ENCODE assay signal across 8 mouse cellular contexts in genomic region chr10:97345347-97345746, GRCm38 (mm10).
DNase-seq lines count a peak whose midpoint lies in the region; ATAC-seq and TF ChIP-seq lines count a peak whose summit lies in the region.

No protein-coding gene starts in this region.

- H3K9ac ChIP-seq in CH12.LX (ENCODE audit: insufficient read depth, low read depth) = no peak overlapping the region
- H3K9ac ChIP-seq in forebrain, embryonic 11.5 days (ENCODE audit: low read length) = no peak overlapping the region

- no peaks in the 10 kb centered on the region for H3K36me3 ChIP-seq in CH12.LX (replicated peaks in 1 of 2; ENCODE audit: control insufficient read depth in 1 of 2, insufficient read depth in 1 of 2, low read length in 1 of 2)
- no peaks in the 10 kb centered on the region for H3K36me3 ChIP-seq in forebrain, embryonic 11.5 days (ENCODE audit: control insufficient read depth, insufficient read depth, low read length)

- WGBS in forebrain, embryonic 11.5 days = 37% methylated on average over 6 of the region's 6 CpGs

- dilution Hi-C loops in CH12.LX (cut with MboI; ENCODE audit: extremely low pct_ligation_motif_present, extremely low pct_unique_long_range_greater_than_20kb, low sequenced_read_pairs) = no loop called here

- peak; percentile 84 for TF ChIP-seq RAD21 in CH12.LX (IDR thresholded peaks at IDR 0.05; ENCODE audit: low read depth, low read length)

- peak overlapping the region; percentile 29; the same call in 1 of the 2 replicates for H3K4me2 ChIP-seq in CH12.LX (ENCODE audit: insufficient read depth, low read depth, poor library complexity, severe bottlenecking)
- no peak overlapping the region for H3K4me2 ChIP-seq in forebrain, embryonic 11.5 days (ENCODE audit: low read depth, low read length, severe bottlenecking)

- H3K4me1 ChIP-seq in CH12.LX (ENCODE audit: control insufficient read depth in 1 of 2, insufficient read depth in 2 of 2) = peaks cover 0 to 6% of the 10 kb centered on the region in 2 experiments; a peak in 1 of 4 replicates
- no peaks in the 10 kb centered on the region for H3K4me1 ChIP-seq in forebrain, embryonic 11.5 days (replicated peaks; ENCODE audit: control insufficient read depth, insufficient read depth, low read length)

- no peak overlapping the region for H3K27ac ChIP-seq in CH12.LX (ENCODE audit: insufficient read depth, low read depth)
- H3K27ac ChIP-seq in forebrain, embryonic 11.5 days (ENCODE audit: low read depth, low read length) = no peak overlapping the region

- in situ Hi-C loops in CH12.LX (cut with MboI; ENCODE audit: low pct_ligation_motif_present, low pct_unique_long_range_greater_than_20kb, low sequenced_read_pairs) = loop anchor here (25.0 kb wide), 1 partner anchor 1208 kb away; the partner anchor contains the start of gene Gm5426

- ATAC-seq in forebrain, embryonic 11.5 days (replicated peaks; ENCODE audit: low FRiP score) = peak; percentile 74; the same call in 1 of the 2 replicates

- TF ChIP-seq CTCF in CH12.LX (conservative IDR thresholded peaks at IDR 0.05 in 1 of 2, IDR thresholded peaks at IDR 0.05 in 1 of 2; ENCODE audit: low read depth in 2 of 2, low read length in 2 of 2) = peak; percentile 81 to 88
- peak; percentile 93 for TF ChIP-seq CTCF in brain, embryonic 14.5 days (IDR thresholded peaks at IDR 0.05; ENCODE audit: borderline replicate concordance, extremely low read depth, insufficient read depth, insufficient read length)

- no peaks in the 10 kb centered on the region for H3K9me3 ChIP-seq in CH12.LX (replicated peaks; ENCODE audit: low read length)
- H3K9me3 ChIP-seq in forebrain, embryonic 11.5 days (ENCODE audit: control insufficient read depth, low read length) = no peaks in the 10 kb centered on the region

- no peak for TF ChIP-seq POLR2A in CH12.LX (IDR thresholded peaks at IDR 0.05; ENCODE audit: low read depth, low read length)
- no peak for TF ChIP-seq POLR2A in brain, embryonic 14.5 days (IDR thresholded peaks at IDR 0.05; ENCODE audit: borderline replicate concordance, extremely low read depth, insufficient read depth, insufficient read length, poor library complexity, severe bottlenecking)

- no peak for TF ChIP-seq EP300 in CH12.LX (IDR thresholded peaks at IDR 0.05; ENCODE audit: low read length)

- peak; percentile 74 for DNase-seq in CH12.LX (ENCODE audit: extremely low read depth)
- peak; percentile 88 for DNase-seq in brain, embryonic 14.5 days (ENCODE audit: low read depth)
- peak; percentile 86 for DNase-seq in forebrain, embryonic 11.5 days (ENCODE audit: low spot score)
- DNase-seq in heart, postnatal 4 days = peak; percentile 82
- DNase-seq in layer of hippocampus, adult 18-20 months (ENCODE audit: low spot score in 2 of 2) = peak; percentile 37 to 82
- peak; percentile 79 for DNase-seq in lung, postnatal 10 days
- peak; percentile 65 for DNase-seq in ovary, postnatal 36 days (ENCODE audit: low spot score)
- DNase-seq in thymus, postnatal 36 days = peak; percentile 56 to 69

- no peaks in the 10 kb centered on the region for H3K27me3 ChIP-seq in CH12.LX (replicated peaks)
- no peaks in the 10 kb centered on the region for H3K27me3 ChIP-seq in forebrain, embryonic 11.5 days (ENCODE audit: control insufficient read depth, insufficient read depth, low read length)

- no peaks in the 10 kb centered on the region for H3K79me2 ChIP-seq in CH12.LX (replicated peaks; ENCODE audit: control insufficient read depth, extremely low read depth, insufficient read depth, poor library complexity, severe bottlenecking)

- no peak overlapping the region for H3K4me3 ChIP-seq in CH12.LX (replicated peaks in 1 of 3; ENCODE audit: low read depth in 2 of 3, low read length in 2 of 3, poor library complexity in 1 of 3)
- H3K4me3 ChIP-seq in forebrain, embryonic 11.5 days (ENCODE audit: low read depth, low read length) = no peak overlapping the region

TF ChIP-seq in CH12.LX, 34 proteins besides CTCF, POLR2A, EP300 and RAD21:
- TF ChIP-seq ELF1 (IDR thresholded peaks at IDR 0.05; ENCODE audit: low read depth, low read length) (no peak), ZMIZ1 (IDR thresholded peaks at IDR 0.05; ENCODE audit: low read depth, low read length) (no peak), SMC3 (IDR thresholded peaks at IDR 0.05; ENCODE audit: low read depth, low read length) (peak; percentile 87), MAZ (IDR thresholded peaks at IDR 0.05; ENCODE audit: low read depth, low read length) (no peak), USF2 (conservative IDR thresholded peaks at IDR 0.05; ENCODE audit: low read depth, low read length) (no peak), MAX (IDR thresholded peaks at IDR 0.05; ENCODE audit: low read length) (0 out of 2 replicates have a peak, but pooled peaks have one; percentile 44), JUND (conservative IDR thresholded peaks at IDR 0.05; ENCODE audit: low read depth, low read length) (no peak), BHLHE40 (IDR thresholded peaks at IDR 0.05; ENCODE audit: low read depth, low read length) (no peak), POLR2AphosphoS2 (IDR thresholded peaks at IDR 0.05; ENCODE audit: low read depth, low read length) (no peak), CHD2 (IDR thresholded peaks at IDR 0.05; ENCODE audit: low read length) (no peak), ZC3H11A (IDR thresholded peaks at IDR 0.05; ENCODE audit: low read depth, low read length) (peak; percentile 38)
TF ChIP-seq in CH12.LX: peak in this region for 3.
